Mouse (Mus musculus): ENCODE data around the gene Gm11444. TPM values are rescaled to one million over a fixed set of nuclear protein-coding genes. Genes with fewer than 3 reads are reported as not detected.

Gm11444 gene
- polyA plus RNA-seq, 1 experiment from 2014 or later, result not detected

GRCm38 (mm10) chr11:85890563-85890845, 40.4 kb upstream of the Gm11444 start:
- WGBS, result 2% methylated on average over 13 of the region's 13 CpGs
- Histone ChIP-seq H3K9me3 (ENCODE audit: control insufficient read depth, low read length) (no peaks in the 10 kb centered on the region), H3K27me3 (ENCODE audit: control insufficient read depth, insufficient read depth, low read length) (peaks cover 98% of the 10 kb centered on the region), H3K4me1 (ENCODE audit: control insufficient read depth, insufficient read depth, low read length) (peaks cover 7% of the 10 kb centered on the region), H3K27ac (ENCODE audit: low read depth, low read length) (no peak overlapping the region), H3K4me3 (ENCODE audit: low read length) (0 out of 2 replicates have a peak overlapping the region, but pooled peaks have one; percentile 8), H3K4me2 (replicated peaks; ENCODE audit: low read depth, low read length) (no peak overlapping the region), H3K36me3 (ENCODE audit: control insufficient read depth, insufficient read depth, low read length) (no peaks in the 10 kb centered on the region), H3K9ac (ENCODE audit: low read depth, low read length) (no peak overlapping the region)
- no peak for ATAC-seq (ENCODE audit: low FRiP score, low TSS enrichment)

- WGBS, result 5% methylated on average over 47 of the region's 47 CpGs
- Histone ChIP-seq H3K9me3 (ENCODE audit: control insufficient read depth, low read length) (no peaks in the 10 kb centered on the region), H3K4me3 (ENCODE audit: low read length) (peak overlapping the region; percentile 8; the same call in 1 of the 2 replicates), H3K36me3 (ENCODE audit: control insufficient read depth, insufficient read depth, low read length) (no peaks in the 10 kb centered on the region), H3K4me2 (replicated peaks; ENCODE audit: low read depth, low read length) (no peak overlapping the region), H3K27me3 (ENCODE audit: control insufficient read depth, insufficient read depth, low read length) (peaks cover 98% of the 10 kb centered on the region), H3K9ac (ENCODE audit: low read depth, low read length) (no peak overlapping the region), H3K27ac (ENCODE audit: low read depth, low read length) (no peak overlapping the region), H3K4me1 (ENCODE audit: control insufficient read depth, insufficient read depth, low read length) (peaks cover 4% of the 10 kb centered on the region)
- ATAC-seq (ENCODE audit: low FRiP score, low TSS enrichment), result no peak
Observed at GRCm38 (mm10) chr11:85889730-85890562, 39.8 kb upstream of the Gm11444 start.

DNA sequence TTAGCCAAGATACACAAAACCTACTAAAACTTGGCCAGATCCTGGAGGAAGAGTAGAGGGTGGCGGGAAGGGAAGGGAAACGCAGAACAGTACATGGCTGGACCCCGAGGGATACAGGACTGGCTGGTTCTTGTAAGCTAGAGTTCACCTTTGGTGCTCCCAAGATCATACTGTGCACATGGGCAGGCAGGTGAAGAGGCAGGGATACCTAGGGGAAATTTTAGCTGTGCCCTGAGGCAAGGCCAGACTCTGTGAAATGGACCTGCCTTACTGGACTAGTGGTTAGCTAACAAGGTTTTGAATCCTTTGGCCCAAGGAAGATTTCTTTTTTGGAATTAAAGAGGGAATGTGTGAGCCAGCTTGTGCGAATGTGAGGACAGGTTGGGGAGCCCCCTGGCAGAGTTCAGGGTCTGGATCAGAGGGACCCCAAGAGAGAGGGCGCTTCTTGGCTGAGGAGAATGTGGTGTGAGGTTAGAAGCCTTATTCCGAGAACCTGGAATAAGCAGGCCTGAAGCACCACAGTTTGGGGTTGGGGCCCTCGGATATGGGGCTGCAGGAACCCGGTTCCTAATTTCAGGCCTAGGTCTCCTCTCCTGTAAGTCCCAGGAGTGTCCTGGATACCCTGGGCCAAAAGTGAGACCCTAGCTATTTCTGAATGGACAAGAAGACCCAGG, 39.1 kb upstream of the Gm11444 start:
- no peak overlapping the region for H3K27ac ChIP-seq (ENCODE audit: low read depth, low read length)
- H3K4me3 ChIP-seq (ENCODE audit: low read length), result no peak overlapping the region
- no peak overlapping the region for H3K9ac ChIP-seq (ENCODE audit: low read depth, low read length)
- no peaks in the 10 kb centered on the region for H3K36me3 ChIP-seq (ENCODE audit: control insufficient read depth, insufficient read depth, low read length)
- 0 out of 2 replicates have a peak, but pooled peaks have one; percentile 11 for ATAC-seq (ENCODE audit: low FRiP score, low TSS enrichment)
- H3K4me2 ChIP-seq (replicated peaks; ENCODE audit: low read depth, low read length), result no peak overlapping the region
- H3K4me1 ChIP-seq (ENCODE audit: control insufficient read depth, insufficient read depth, low read length), result no peaks in the 10 kb centered on the region
- H3K9me3 ChIP-seq (ENCODE audit: control insufficient read depth, low read length), result no peaks in the 10 kb centered on the region
- H3K27me3 ChIP-seq (ENCODE audit: control insufficient read depth, insufficient read depth, low read length), result peaks cover 98% of the 10 kb centered on the region
- 26% methylated on average over 8 of the region's 8 CpGs for WGBS

DNA sequence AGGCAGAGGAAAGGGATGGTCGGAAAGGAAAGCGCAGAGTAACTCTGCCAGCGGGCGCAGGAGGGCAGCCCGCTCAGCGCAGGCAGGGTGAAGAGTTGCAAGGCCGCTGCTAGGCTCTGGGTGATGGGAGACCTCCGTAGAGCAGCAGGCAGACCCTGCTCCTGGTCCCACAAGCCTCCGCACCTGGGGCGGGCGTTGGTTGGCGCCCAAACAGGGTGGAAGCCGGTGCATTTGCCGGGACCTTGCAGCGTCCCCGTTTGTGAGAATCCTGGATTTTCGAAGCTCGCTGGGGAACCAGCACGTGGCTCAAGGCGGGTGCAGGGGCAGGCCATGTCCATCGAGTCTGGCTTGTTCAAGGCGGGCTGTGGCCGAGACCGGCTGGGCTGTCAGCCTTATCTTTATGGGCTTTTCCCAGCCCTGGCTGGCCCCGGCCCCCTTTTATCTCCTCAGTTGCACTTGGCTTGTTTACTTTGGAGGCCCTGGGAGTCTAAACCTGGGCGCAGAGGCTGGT, 38.4 kb upstream of the Gm11444 start:
- H3K9ac ChIP-seq (ENCODE audit: low read depth, low read length), result no peak overlapping the region
- ATAC-seq (ENCODE audit: low FRiP score, low TSS enrichment), result peak; percentile 58; the same call in 1 of the 2 replicates
- no peak overlapping the region; the same call in 1 of the 2 replicates for H3K4me3 ChIP-seq (ENCODE audit: low read length)

GRCm38 (mm10) chr11:85887801-85888450, 37.8 kb upstream of the Gm11444 start:
- no peaks in the 10 kb centered on the region for H3K4me1 ChIP-seq (ENCODE audit: control insufficient read depth, insufficient read depth, low read length)
- H3K36me3 ChIP-seq (ENCODE audit: control insufficient read depth, insufficient read depth, low read length), result no peaks in the 10 kb centered on the region
- WGBS, result 3% methylated on average over 17 of the region's 17 CpGs
- H3K9me3 ChIP-seq (ENCODE audit: control insufficient read depth, low read length), result no peaks in the 10 kb centered on the region
- no peak overlapping the region for H3K4me2 ChIP-seq (replicated peaks; ENCODE audit: low read depth, low read length)
- H3K27ac ChIP-seq (ENCODE audit: low read depth, low read length), result no peak overlapping the region
- H3K9ac ChIP-seq (ENCODE audit: low read depth, low read length), result no peak overlapping the region
- no peak overlapping the region; the same call in 1 of the 2 replicates for H3K4me3 ChIP-seq (ENCODE audit: low read length)
- no peak for ATAC-seq (ENCODE audit: low FRiP score, low TSS enrichment)
- H3K27me3 ChIP-seq (ENCODE audit: control insufficient read depth, insufficient read depth, low read length), result peaks cover 87% of the 10 kb centered on the region

More for the DNA sequence above, 38.4 kb upstream of the Gm11444 start:
- Histone ChIP-seq H3K27me3 (ENCODE audit: control insufficient read depth, insufficient read depth, low read length) (peaks cover 93% of the 10 kb centered on the region), H3K27ac (ENCODE audit: low read depth, low read length) (no peak overlapping the region), H3K4me2 (replicated peaks; ENCODE audit: low read depth, low read length) (0 out of 2 replicates have a peak overlapping the region, but pooled peaks have one; percentile 1), H3K4me1 (ENCODE audit: control insufficient read depth, insufficient read depth, low read length) (no peaks in the 10 kb centered on the region), H3K9me3 (ENCODE audit: control insufficient read depth, low read length) (no peaks in the 10 kb centered on the region), H3K36me3 (ENCODE audit: control insufficient read depth, insufficient read depth, low read length) (no peaks in the 10 kb centered on the region)
- 2% methylated on average over 26 of the region's 26 CpGs for WGBS

DNA sequence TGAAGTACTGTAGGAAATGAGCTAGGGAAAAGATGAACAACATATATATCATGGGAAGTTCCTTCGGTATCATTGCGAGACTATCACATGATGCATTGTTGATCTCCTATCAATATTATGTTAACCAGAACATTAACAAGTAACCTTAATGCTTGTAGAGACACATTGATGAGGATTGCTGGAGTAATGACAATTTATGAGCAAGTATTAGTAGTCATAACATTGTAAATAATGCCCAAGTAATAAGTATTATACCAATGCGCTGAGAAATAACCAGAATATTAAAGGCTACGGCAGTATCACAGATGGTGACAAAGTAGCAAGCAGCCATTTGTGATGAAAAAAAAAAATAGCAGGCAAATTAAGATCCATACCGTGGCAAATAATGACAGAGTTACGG, 37.1 kb upstream of the Gm11444 start:
- H3K4me1 ChIP-seq (ENCODE audit: control insufficient read depth, insufficient read depth, low read length), result no peaks in the 10 kb centered on the region
- H3K4me3 ChIP-seq (ENCODE audit: low read length), result no peak overlapping the region
- H3K4me2 ChIP-seq (replicated peaks; ENCODE audit: low read depth, low read length), result no peak overlapping the region
- H3K9me3 ChIP-seq (ENCODE audit: control insufficient read depth, low read length), result no peaks in the 10 kb centered on the region
- ATAC-seq (ENCODE audit: low FRiP score, low TSS enrichment), result no peak
- peaks cover 84% of the 10 kb centered on the region for H3K27me3 ChIP-seq (ENCODE audit: control insufficient read depth, insufficient read depth, low read length)
- H3K27ac ChIP-seq (ENCODE audit: low read depth, low read length), result no peak overlapping the region
- no peak overlapping the region for H3K9ac ChIP-seq (ENCODE audit: low read depth, low read length)
- no peaks in the 10 kb centered on the region for H3K36me3 ChIP-seq (ENCODE audit: control insufficient read depth, insufficient read depth, low read length)
- 23% methylated on average over 6 of the region's 6 CpGs for WGBS

DNA sequence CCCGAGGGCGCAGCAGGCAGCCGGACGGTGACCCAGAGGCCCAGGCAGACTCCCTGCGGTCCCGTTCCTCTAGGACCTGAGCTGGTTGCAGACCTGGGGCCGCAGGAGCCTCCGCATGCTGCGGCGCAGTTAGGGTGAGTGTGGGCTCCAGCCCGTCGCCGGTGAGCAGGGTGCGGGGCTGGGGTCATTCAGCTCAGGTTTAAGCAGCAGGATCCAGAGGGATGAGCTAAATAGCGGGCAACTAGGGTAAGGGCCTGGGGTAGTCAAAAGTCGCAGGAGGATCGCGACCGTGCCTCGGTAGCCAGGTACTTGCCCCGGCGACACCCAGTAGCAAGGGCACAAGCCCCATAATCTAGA, 36.3 kb upstream of the Gm11444 start:
- Histone ChIP-seq H3K9ac (ENCODE audit: low read depth, low read length) (no peak overlapping the region), H3K4me2 (replicated peaks; ENCODE audit: low read depth, low read length) (no peak overlapping the region), H3K27me3 (ENCODE audit: control insufficient read depth, insufficient read depth, low read length) (peaks cover 75% of the 10 kb centered on the region), H3K36me3 (ENCODE audit: control insufficient read depth, insufficient read depth, low read length) (no peaks in the 10 kb centered on the region), H3K4me3 (ENCODE audit: low read length) (no peak overlapping the region), H3K27ac (ENCODE audit: low read depth, low read length) (no peak overlapping the region), H3K4me1 (ENCODE audit: control insufficient read depth, insufficient read depth, low read length) (no peaks in the 10 kb centered on the region), H3K9me3 (ENCODE audit: control insufficient read depth, low read length) (no peaks in the 10 kb centered on the region)
- WGBS, result 4% methylated on average over 20 of the region's 22 CpGs
- no peak for ATAC-seq (ENCODE audit: low FRiP score, low TSS enrichment)

DNA sequence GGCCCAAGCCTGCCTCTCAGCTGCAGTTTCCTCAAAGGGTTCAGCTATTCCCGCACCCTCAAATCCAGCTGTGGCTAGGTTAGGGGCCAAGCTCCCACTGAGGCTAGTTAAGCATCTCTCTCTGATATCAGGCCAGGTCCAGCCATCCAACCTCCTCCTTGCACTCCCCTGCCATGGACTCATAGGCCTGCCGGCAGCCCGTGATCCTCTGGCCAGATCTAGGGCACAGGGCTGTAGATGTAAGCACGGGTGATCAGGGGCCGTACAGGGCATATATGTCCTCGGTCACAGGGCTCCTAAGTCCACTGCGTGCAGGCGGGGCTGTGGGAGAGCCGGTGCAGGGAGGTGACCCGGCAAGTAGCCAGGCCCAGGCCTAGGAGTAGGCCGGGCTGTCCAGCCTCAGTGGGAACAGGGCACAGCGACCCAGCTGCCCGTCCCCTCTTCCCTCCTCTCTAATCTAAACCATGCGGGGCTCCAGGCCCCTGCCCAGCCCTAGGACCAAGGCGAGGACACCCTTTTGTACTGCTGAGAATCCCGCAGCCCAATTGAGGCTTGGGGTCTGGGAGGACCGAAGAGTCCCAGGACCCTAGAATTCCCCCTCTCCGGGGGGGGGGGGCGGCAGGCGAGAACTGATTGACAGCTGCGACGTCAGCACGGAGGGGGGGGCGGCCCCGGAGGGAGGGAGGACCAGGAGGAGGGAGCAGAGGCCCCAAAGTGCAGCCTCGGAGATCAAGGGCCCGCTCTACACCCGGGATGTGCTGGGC, 35.7 kb upstream of the Gm11444 start, which contains the start of gene Tbx4:
Gene Tbx4 (plus strand): TSS at position 758 of the 764 bp plus-strand sequence.
- no peak within 1 kb of the TSS for H3K27ac ChIP-seq (ENCODE audit: low read depth, low read length)
- 20% methylated on average over 22 of the region's 28 CpGs for WGBS
- no peaks in the 10 kb centered on the region for H3K4me1 ChIP-seq (ENCODE audit: control insufficient read depth, insufficient read depth, low read length)
- H3K27me3 ChIP-seq (ENCODE audit: control insufficient read depth, insufficient read depth, low read length), result peaks cover 69% of the 10 kb centered on the region
- no peaks in the 10 kb centered on the region for H3K9me3 ChIP-seq (ENCODE audit: control insufficient read depth, low read length)
- no peak; the same call in 1 of the 2 replicates for ATAC-seq (ENCODE audit: low FRiP score, low TSS enrichment)
- H3K4me2 ChIP-seq (replicated peaks; ENCODE audit: low read depth, low read length), result no peak within 1 kb of the TSS
- no peak within 1 kb of the TSS for H3K4me3 ChIP-seq (ENCODE audit: low read length)
- H3K9ac ChIP-seq (ENCODE audit: low read depth, low read length), result no peak within 1 kb of the TSS
- no peaks in the 10 kb centered on the region for H3K36me3 ChIP-seq (ENCODE audit: control insufficient read depth, insufficient read depth, low read length)

Data from kidney, embryonic 14.5 days (tissue).